In the genomic region with DNA sequence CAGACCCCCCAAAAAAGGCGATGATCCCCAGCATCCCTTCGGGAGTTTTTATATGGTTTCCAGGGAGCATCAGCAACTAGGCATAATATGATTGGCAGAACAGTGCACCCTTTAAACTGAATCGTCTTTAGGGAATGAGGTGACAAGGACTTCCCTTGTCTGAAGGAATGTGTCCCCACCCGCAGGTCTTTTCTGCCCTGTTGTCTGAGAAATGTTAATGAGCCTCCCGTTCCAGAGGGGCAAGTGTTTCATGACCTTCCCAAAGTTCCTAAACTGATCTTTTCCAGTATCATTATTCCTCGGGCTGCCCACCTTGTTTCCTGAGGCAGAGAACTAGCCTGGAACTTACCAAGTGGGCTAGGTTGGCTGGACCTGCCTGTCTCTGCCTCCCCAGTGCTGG, we compare ENCODE assay signal across 22 mouse cellular contexts. TPM values are rescaled to one million over a fixed set of nuclear protein-coding genes. Genes with fewer than 3 reads are reported as not detected.
"Had no signal": no experiment of that assay in that cellular context is flagged by ENCODE, and none has a peak within 500 bp of the region (broad histone marks: within the 10 kb centered on the region; RNA-seq: fewer than 3 reads in every experiment).

No protein-coding gene starts in this region.

- H3K27me3 ChIP-seq: midbrain, embryonic 12.5 days; neural tube, embryonic 13.5 days; neural tube, embryonic 15.5 days; stomach, embryonic 15.5 days had no signal

- H3K9me3 ChIP-seq: midbrain, embryonic 10.5 days; midbrain, embryonic 12.5 days; neural tube, embryonic 13.5 days; neural tube, embryonic 15.5 days; stomach, embryonic 15.5 days had no signal

- H3K4me2 ChIP-seq: lung, embryonic 14.5 days; midbrain, embryonic 12.5 days; neural tube, embryonic 13.5 days; neural tube, embryonic 15.5 days; stomach, embryonic 15.5 days had no signal

- H3K36me3 ChIP-seq: midbrain, embryonic 10.5 days; midbrain, embryonic 12.5 days; neural tube, embryonic 13.5 days; neural tube, embryonic 15.5 days; stomach, embryonic 15.5 days had no signal

- H3K4me3 ChIP-seq: midbrain, embryonic 10.5 days; midbrain, embryonic 12.5 days; myocyte; neural tube, embryonic 13.5 days; neural tube, embryonic 15.5 days; stomach, embryonic 15.5 days had no signal

- DNase-seq: lung, adult 18-20 months; lung, embryonic 14.5 days; lung, postnatal 10 days; lung, postnatal 4 days; midbrain, embryonic 14.5 days; retina, postnatal 1 day; right cerebral cortex, adult 18-20 months; right cerebral cortex, postnatal 14 days; thymus, adult 2 months; thymus, postnatal 25 days; thymus, postnatal 4 days had no signal

- ATAC-seq: midbrain, embryonic 16.5 days had no signal

- H3K27ac ChIP-seq: midbrain, embryonic 10.5 days; midbrain, embryonic 12.5 days; neural tube, embryonic 13.5 days; neural tube, embryonic 15.5 days; stomach, embryonic 15.5 days; stomach, postnatal 0 days had no signal

- H3K9ac ChIP-seq: lung, embryonic 14.5 days; midbrain, embryonic 12.5 days; neural tube, embryonic 13.5 days; neural tube, embryonic 15.5 days; stomach, embryonic 15.5 days had no signal

RNA-seq across cellular contexts. Expression of a gene that starts 40.7 kb away (rescaled TPM):
- total RNA-seq: megakaryocyte, adult 5-6 weeks; megakaryocyte-erythroid progenitor cell, adult 5-6 weeks had no signal
- polyA plus RNA-seq: liver, embryonic 16.5 days; myocyte had no signal
